Mouse (Mus musculus) erythroblast, embryonic 14.5 days (primary cell): ENCODE results near the gene Abcc12. TPM values are rescaled to one million over a fixed set of nuclear protein-coding genes. Genes with fewer than 3 reads are reported as not detected.

ENCODE experiments used
- H3K27me3 ChIP-seq: 2 replicates; pipeline ENCODE4 v1.6.1; 2012; ENCODE audit warnings: inconsistent platforms; ENCODE audit not compliant: control insufficient read depth
- H3K36me3 ChIP-seq: 2 replicates; pipeline ENCODE4 v1.6.1; 2012; ENCODE audit warnings: mild to moderate bottlenecking, inconsistent platforms; ENCODE audit not compliant: control insufficient read depth
- H3K4me1 ChIP-seq: 2 replicates; pipeline ENCODE4 v1.6.1; 2012; ENCODE audit warnings: inconsistent platforms; ENCODE audit not compliant: control insufficient read depth
- H3K4me3 ChIP-seq: replicated peaks from 2 replicates; pipeline ENCODE3; 2012; ENCODE audit warnings: moderate library complexity, mild to moderate bottlenecking, inconsistent platforms
- H3K9me3 ChIP-seq: 2 replicates; pipeline ENCODE4 v1.6.1; 2012; ENCODE audit warnings: low read length, inconsistent platforms, mixed read lengths; ENCODE audit not compliant: control insufficient read depth
- GATA1 ChIP-seq: IDR thresholded peaks from 2 replicates; pipeline ENCODE4 v1.6.1; 2012; ENCODE audit warnings: low read length, inconsistent platforms, mixed read lengths
- TAL1 ChIP-seq: IDR thresholded peaks from 3 replicates; pipeline ENCODE4 v1.6.1; 2012; ENCODE audit warnings: low read length, inconsistent platforms, mixed read lengths
- polyA plus RNA-seq: library from polyadenylated mRNA; stranded (reverse); fragments of >175 nt; gene quantifications from 2 replicates; pipeline ENCODE4 v1.2.3, GENCODE M21; 2012

The Abcc12 gene
- polyA plus RNA-seq, 1 experiment = not detected

DNA sequence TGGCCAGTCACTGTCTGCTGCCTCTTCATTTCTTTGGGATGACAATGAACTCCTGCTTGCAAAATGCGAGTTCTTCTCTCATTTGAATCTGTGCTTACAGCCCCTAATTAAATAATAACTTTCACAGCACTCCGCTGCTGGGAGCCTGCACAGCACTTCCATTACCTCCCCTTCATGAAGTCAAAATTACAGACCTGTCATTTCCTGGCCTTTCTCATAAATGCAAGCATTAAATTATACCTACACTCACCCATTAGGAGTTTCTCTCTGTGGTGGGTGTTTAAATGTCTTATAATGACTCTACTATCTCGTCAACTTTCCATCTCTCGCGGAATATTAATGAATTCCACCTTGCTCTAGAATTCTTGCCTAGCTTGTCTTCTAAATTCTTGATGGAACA, 120.1 kb downstream of the Abcc12 start:
- Histone ChIP-seq H3K4me1 (no peaks in the 10 kb centered on the region), H3K9me3 (no peaks in the 10 kb centered on the region), H3K36me3 (no peaks in the 10 kb centered on the region), H3K27me3 (no peaks in the 10 kb centered on the region), H3K4me3 (no peak overlapping the region)
- TF ChIP-seq TAL1 (no peak), GATA1 (no peak)

DNA sequence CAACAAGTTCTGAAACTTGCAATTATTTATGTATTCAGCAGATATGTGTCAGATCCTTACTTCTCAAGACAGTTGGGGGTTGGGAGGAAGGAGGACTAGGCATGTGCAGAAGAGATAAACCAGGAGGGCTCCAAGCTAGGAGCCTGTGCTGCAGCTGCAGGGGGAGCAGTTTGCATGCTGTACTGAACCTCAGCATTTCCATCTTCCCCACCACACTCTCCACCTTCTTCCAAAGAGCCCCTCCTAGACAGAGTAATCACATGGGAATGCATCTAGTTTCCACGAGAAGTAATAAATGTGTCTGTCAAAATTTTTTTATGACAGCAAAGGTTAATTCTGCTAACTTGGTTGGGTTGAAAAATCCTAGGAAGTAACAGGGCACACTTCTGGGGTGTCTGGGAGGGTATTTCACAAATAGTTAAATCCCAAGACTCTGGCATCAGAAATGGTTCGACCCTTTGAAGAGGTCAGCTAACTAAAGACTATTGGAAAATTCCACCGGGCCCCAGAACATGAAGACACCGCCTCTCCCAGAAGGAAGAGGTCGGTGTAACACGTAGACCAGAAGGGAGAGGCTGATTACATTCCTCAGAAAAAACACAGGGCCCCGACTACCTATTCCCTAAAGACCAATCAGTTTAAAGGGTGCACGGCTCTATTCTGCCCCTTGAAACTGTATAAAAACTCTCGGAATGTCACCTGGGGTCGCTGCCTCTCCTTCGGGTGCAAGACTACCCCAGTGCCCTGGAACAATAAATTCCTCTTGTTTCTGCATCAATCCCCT, 126.6 kb downstream of the Abcc12 start:
- TF ChIP-seq GATA1 = no peak
- TF ChIP-seq TAL1 = no peak
- no peaks in the 10 kb centered on the region for H3K4me1 ChIP-seq
- H3K4me3 ChIP-seq = no peak overlapping the region
- H3K9me3 ChIP-seq = no peaks in the 10 kb centered on the region
- no peaks in the 10 kb centered on the region for H3K36me3 ChIP-seq
- H3K27me3 ChIP-seq = no peaks in the 10 kb centered on the region

DNA sequence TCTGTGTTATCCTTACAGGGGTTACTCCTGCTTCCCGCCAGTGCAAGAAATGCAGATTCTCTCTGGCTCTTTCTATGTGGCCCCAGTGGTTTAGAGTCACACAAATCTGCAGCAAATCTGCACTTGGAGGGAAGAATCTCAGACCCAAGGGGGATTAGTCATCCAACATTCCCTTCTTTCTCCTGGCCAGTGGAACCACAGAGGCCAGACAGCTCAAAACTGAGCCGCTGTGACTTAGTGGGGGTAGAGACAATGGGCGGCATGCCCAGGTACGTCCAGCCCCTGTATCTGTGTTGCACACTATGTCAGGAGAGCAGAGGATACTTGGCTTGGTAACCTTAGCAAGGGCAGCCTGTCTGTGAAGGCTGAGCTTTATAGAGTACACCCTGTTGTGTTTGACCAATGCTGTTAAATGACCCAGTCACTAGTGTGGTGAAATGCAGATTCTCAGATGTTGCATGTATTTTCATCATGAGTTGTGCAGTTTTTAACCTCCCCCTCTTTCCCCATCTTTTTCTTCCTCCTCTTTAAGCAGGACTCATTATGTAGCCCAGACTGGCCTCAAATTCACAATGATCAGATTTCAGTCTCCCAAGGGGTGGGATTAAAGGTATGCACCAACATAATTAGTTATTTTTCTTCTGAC, 130.5 kb downstream of the Abcc12 start:
- TF ChIP-seq GATA1 = no peak
- TF ChIP-seq TAL1 = no peak
- Histone ChIP-seq H3K4me3 (no peak overlapping the region), H3K4me1 (no peaks in the 10 kb centered on the region), H3K9me3 (no peaks in the 10 kb centered on the region), H3K27me3 (no peaks in the 10 kb centered on the region), H3K36me3 (no peaks in the 10 kb centered on the region)

DNA sequence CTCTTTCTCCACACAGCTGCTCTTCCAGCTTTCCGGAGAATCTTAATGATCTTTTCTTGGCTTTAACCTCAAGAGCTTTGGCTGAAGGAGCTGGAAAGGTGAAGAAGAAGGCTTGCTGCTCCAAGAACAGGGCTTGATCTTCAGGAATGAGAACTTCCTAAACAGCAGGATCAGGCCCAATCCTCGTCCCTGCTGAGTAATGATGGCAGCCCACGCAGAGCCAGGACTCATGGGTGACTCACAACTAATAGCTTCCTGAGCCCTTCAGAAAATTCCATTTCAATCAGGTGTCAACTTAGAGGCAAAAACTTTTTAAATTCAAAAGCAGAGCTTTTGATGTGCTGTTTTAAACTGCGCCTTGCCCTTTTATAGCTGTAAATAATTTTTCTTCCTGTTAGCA, 135.0 kb downstream of the Abcc12 start:
- Histone ChIP-seq H3K36me3 (no peaks in the 10 kb centered on the region), H3K4me3 (no peak overlapping the region), H3K9me3 (no peaks in the 10 kb centered on the region), H3K4me1 (no peaks in the 10 kb centered on the region), H3K27me3 (no peaks in the 10 kb centered on the region)
- TF ChIP-seq GATA1 (no peak), TAL1 (no peak)

DNA sequence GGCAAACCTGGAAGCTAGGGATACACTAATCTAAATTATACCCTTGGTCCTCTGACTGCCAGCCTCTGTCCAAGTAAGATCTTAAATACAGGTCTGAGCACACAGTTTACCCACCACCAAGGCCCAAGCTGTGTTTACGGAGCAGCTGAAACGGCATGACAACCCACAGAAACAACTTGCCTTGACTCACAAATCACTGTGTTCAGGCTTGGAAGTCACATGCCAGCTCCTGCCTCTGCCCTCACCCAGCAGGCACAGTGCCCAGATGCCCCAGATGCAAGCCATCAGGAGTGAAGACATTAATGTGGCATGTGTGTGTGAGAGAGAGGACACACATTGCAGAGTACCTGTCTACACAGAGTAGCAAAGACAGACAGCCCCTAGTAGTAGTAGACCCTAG, 136.7 kb downstream of the Abcc12 start:
- Histone ChIP-seq H3K4me3 (no peak overlapping the region), H3K36me3 (no peaks in the 10 kb centered on the region), H3K9me3 (no peaks in the 10 kb centered on the region), H3K4me1 (no peaks in the 10 kb centered on the region), H3K27me3 (no peaks in the 10 kb centered on the region)
- TF ChIP-seq TAL1 (no peak), GATA1 (no peak)

DNA sequence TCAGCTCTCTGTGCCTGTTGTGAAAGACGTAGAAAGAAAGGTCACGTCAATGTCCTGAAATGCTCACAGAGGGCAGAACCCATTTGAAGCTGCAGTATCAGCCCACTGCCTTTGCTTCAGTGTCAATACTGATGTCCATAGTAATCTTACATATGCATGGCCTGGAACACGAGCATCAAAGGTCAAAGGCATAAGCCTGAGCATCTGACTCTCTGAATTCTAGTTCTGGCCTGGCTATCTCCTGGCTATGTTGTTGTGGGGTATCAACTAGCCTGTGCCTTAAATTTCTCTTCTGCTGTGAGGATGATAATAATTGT, 141.5 kb downstream of the Abcc12 start:
- no peak for TF ChIP-seq GATA1
- no peak for TF ChIP-seq TAL1
- no peak overlapping the region for H3K4me3 ChIP-seq
- no peaks in the 10 kb centered on the region for H3K9me3 ChIP-seq
- H3K27me3 ChIP-seq = no peaks in the 10 kb centered on the region
- H3K4me1 ChIP-seq = no peaks in the 10 kb centered on the region
- H3K36me3 ChIP-seq = no peaks in the 10 kb centered on the region

DNA sequence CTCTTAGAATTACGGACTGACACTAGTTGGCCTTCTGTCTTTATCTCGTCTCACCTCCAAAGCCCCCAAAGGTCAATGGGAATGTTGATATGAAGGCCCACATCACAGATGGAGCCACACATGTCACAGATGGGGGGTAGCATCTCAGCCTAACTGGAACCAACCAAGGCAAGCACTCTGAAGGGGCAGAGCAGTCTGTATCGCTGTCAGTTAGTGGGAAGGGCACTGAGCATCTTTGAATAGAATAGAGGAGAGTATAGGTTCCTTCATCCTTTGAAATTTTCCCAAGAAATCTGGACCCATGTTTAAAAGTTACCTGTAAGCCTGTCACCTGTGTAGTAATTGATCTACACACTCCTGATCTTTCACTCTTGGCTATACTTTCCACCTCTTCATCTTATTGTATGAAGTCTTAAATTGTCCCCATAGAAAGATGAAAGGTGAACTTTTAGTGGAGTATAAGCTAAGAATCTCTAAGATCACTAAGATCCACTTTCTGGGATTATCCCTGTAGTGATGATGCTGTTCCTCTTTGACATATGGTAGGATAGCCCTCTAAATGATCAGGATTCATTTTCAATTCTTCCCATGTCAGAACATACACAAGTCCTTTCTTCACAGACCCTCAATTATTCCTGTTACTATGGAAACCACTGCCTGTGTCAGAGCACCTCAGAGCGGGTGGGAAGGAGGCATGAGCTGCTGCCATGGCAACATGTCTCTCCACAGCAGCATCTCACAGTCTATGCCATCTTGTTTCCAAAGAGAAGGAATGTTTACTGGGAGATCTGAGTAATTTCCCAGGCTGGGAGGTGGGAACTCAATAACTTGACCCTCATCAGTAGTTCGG, 142.1 kb downstream of the Abcc12 start:
- no peaks in the 10 kb centered on the region for H3K27me3 ChIP-seq
- no peak for TF ChIP-seq TAL1
- TF ChIP-seq GATA1 = no peak

DNA sequence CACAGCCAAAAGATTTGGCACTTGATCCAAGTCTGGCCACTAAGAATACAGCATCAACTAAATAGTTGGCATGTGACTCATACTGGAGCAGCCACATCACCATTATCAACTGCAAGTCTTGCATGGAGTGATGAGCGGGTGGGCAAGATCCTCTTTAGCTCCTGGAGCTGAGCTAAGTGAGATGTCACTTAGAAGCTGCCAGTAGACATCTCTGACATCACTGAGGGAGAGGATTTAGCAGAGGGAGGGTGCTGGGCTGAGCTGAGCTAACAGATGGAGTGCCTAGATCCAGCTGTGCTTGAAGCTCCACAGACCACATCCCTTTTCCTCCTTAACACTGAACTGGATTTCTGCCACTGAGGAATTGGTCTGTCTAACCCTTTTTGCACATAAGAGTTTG, 143.1 kb downstream of the Abcc12 start:
- Histone ChIP-seq H3K4me3 (no peak overlapping the region), H3K36me3 (no peaks in the 10 kb centered on the region), H3K4me1 (no peaks in the 10 kb centered on the region), H3K9me3 (no peaks in the 10 kb centered on the region), H3K27me3 (no peaks in the 10 kb centered on the region)
- no peak for TF ChIP-seq TAL1
- no peak for TF ChIP-seq GATA1

More for the DNA sequence above, 142.1 kb downstream of the Abcc12 start:
- Histone ChIP-seq H3K4me3 (no peak overlapping the region), H3K4me1 (no peaks in the 10 kb centered on the region), H3K36me3 (no peaks in the 10 kb centered on the region), H3K9me3 (no peaks in the 10 kb centered on the region)

Other genes starting within 250 kb of the Abcc12 start
- 1.4 and 2.1 TPM in 2 replicates for gene Lonp2, start 43.4 kb upstream of the Abcc12 start, polyA plus RNA-seq
- 1.3 and 1.6 TPM in 2 replicates for gene Gm10638, start 165.0 kb upstream of the Abcc12 start, polyA plus RNA-seq
- 0.97 and 1.1 TPM in 2 replicates for gene Siah1a, start 165.2 kb upstream of the Abcc12 start, polyA plus RNA-seq